Mouse (Mus musculus) activated CD4-positive, CD25-positive, alpha-beta regulatory T cell (primary cell): ENCODE results near the gene Slc6a14. TPM values are rescaled to one million over a fixed set of nuclear protein-coding genes. Genes with fewer than 3 reads are reported as not detected.

ENCODE experiments used
- polyA plus RNA-seq, 2 experiments: library from polyadenylated mRNA; unstranded; fragments of 100-300 nt; shearing (Covaris generic); gene quantifications; one replicate each; pipeline ENCODE4 v1.2.1; 2017

Gene Slc6a14
- polyA plus RNA-seq, result under 1 TPM in 1 of 2 experiments, not detected in 1; 0.05 TPM

DNA sequence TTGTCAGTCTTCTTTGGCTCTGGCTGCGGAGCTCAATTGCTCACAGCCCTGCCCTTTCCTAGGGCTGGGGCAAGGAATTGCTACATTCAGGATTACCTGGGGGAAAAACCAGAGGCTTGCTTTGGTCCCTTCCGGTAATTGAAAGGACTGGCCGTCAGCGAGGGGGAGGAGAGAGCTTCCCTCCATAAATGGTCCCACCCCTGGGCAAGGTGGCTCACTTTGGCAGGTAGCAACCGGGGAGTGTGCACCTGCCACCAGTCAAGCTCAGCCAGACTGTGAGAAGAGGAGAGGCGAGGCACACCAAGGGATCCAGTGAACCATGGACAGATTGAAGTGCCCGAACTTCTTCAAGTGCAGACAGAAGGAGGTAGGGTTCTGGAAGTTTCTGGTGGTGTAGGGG lies at the start of gene Slc6a14:
Gene Slc6a14, plus strand, starts transcription at position 68 of the 400 bp plus-strand sequence.

GRCm38 (mm10) chrX:21744997-21745396 lies 30.3 kb downstream of the Slc6a14 start, which contains the start of gene Gm28269:
Gm28269 (minus strand) TSS chrX:21745097.

Other genes starting within 250 kb of the Slc6a14 start
- not detected for gene Agtr2, start 230.4 kb upstream of the Slc6a14 start, polyA plus RNA-seq
- not detected for gene Gm28269, start 30.2 kb downstream of the Slc6a14 start, polyA plus RNA-seq